Mouse (Mus musculus) megakaryocyte, embryonic 14.5 days (primary cell): ENCODE measurements around the gene Piezo1.

Source experiments
- FLI1 ChIP-seq: IDR thresholded peaks from 2 replicates; pipeline ENCODE4 v1.6.1; 2012; ENCODE audit warnings: low read length, inconsistent platforms, mixed read lengths
- GATA1 ChIP-seq: IDR thresholded peaks from 3 replicates; pipeline ENCODE4 v1.6.1; 2012; ENCODE audit warnings: mixed read lengths, low read length, inconsistent platforms, borderline replicate concordance

DNA sequence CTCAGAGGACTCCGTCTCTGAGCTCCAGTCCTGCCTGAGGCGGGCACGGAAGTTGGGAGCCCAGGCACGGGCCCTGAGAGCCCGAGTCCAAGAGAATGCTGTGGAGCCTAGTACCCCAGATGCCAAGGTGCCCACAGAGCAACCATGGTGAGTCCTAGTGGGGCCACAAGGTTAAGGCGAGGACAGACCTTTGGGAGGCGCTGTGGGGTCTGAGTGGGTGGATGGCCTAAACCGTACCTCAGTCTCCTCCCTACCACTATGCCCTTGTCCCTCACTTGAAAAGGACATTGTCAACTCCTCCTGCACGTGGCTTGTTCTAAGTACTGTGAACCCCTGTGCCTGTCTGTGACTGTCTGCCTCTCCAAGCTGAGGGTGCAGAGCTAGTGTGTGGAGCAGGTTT lies 18.2 kb upstream of the Piezo1 start:
- TF ChIP-seq GATA1, result no peak
- TF ChIP-seq FLI1, result no peak
